Mouse (Mus musculus) MEL (cell line): ENCODE data around the gene Bad.

Source experiments
- CHD2 ChIP-seq: IDR thresholded peaks from 2 replicates; pipeline ENCODE4 v1.6.1; 2011; ENCODE audit warnings: low read length, improper control_type of control experiment
- CTCF ChIP-seq, 3 experiments: IDR thresholded peaks in 2 of 3; conservative IDR thresholded peaks in 1 of 3; 2 replicates each; pipeline ENCODE4 v1.5.1; 2011 to 2012; ENCODE audit warnings: low read length in 3 of 3, low read depth in 2 of 3, mild to moderate bottlenecking in 2 of 3, improper control_type of control experiment in 1 of 3, inconsistent platforms in 1 of 3, mixed read lengths in 1 of 3, moderate library complexity in 1 of 3; ENCODE audit not compliant: control insufficient read depth in 1 of 3, insufficient read depth in 1 of 3, poor library complexity in 1 of 3, severe bottlenecking in 1 of 3
- EP300 ChIP-seq, 2 experiments: IDR thresholded peaks; 2 replicates each; pipeline ENCODE4 v1.6.1; 2011; ENCODE audit warnings: improper control_type of control experiment in 2 of 2, low read length in 2 of 2, low read depth in 1 of 2, mild to moderate bottlenecking in 1 of 2
- GATA1 ChIP-seq: IDR thresholded peaks from 2 replicates; pipeline ENCODE4 v1.6.1; 2011; ENCODE audit warnings: low read depth, low read length, improper control_type of control experiment
- HCFC1 ChIP-seq: IDR thresholded peaks from 2 replicates; pipeline ENCODE4 v1.6.1; 2012; ENCODE audit warnings: low read depth, mild to moderate bottlenecking, inconsistent platforms, low read length, improper control_type of control experiment, moderate library complexity
- KAT2A ChIP-seq: conservative IDR thresholded peaks from 2 replicates; pipeline ENCODE4 v1.6.1; 2012; ENCODE audit warnings: low read depth, low read length, improper control_type of control experiment, inconsistent platforms
- MAX ChIP-seq: IDR thresholded peaks from 2 replicates; pipeline ENCODE4 v1.6.1; 2011; ENCODE audit warnings: low read length, improper control_type of control experiment
- MAZ ChIP-seq: IDR thresholded peaks from 2 replicates; pipeline ENCODE4 v1.6.1; 2012; ENCODE audit warnings: low read depth, mild to moderate bottlenecking, inconsistent platforms, low read length, improper control_type of control experiment
- MEF2A ChIP-seq: IDR thresholded peaks from 2 replicates; pipeline ENCODE4 v1.6.1; 2014; ENCODE audit warnings: low read depth, mild to moderate bottlenecking, inconsistent platforms, low read length, improper control_type of control experiment; ENCODE audit not compliant: poor library complexity, insufficient replicate concordance, severe bottlenecking; ENCODE audit errors: extremely low read depth
- MXI1 ChIP-seq: IDR thresholded peaks from 2 replicates; pipeline ENCODE4 v1.6.1; 2011; ENCODE audit warnings: mild to moderate bottlenecking, low read depth, low read length, improper control_type of control experiment
- POLR2A ChIP-seq, 2 experiments: IDR thresholded peaks; 2 replicates each; pipeline ENCODE4 v1.6.1; 2011 to 2012; ENCODE audit warnings: low read length in 2 of 2, mild to moderate bottlenecking in 2 of 2, control low read depth in 1 of 2, improper control_type of control experiment in 1 of 2, low read depth in 1 of 2, moderate library complexity in 1 of 2; ENCODE audit not compliant: control insufficient read depth in 1 of 2, insufficient read depth in 1 of 2, poor library complexity in 1 of 2
- POLR2AphosphoS2 ChIP-seq: IDR thresholded peaks from 2 replicates; pipeline ENCODE4 v1.6.1; 2011; ENCODE audit warnings: low read length, improper control_type of control experiment
- RCOR1 ChIP-seq: IDR thresholded peaks from 2 replicates; pipeline ENCODE4 v1.6.1; 2012; ENCODE audit warnings: low read depth, mild to moderate bottlenecking, inconsistent platforms, low read length, improper control_type of control experiment
- USF1 ChIP-seq: IDR thresholded peaks from 2 replicates; pipeline ENCODE4 v1.6.1; 2014; ENCODE audit warnings: low read depth, mild to moderate bottlenecking, inconsistent platforms, low read length, improper control_type of control experiment, moderate library complexity

- TF ChIP-seq POLR2A (IDR thresholded peaks at IDR 0.05; ENCODE audit: control insufficient read depth in 1 of 2, insufficient read depth in 1 of 2, low read depth in 1 of 2, low read length in 2 of 2, poor library complexity in 1 of 2): no peak
- no peak for TF ChIP-seq KAT2A
- TF ChIP-seq RCOR1: no peak
- TF ChIP-seq CTCF (IDR thresholded peaks at IDR 0.05 in 2 of 3, conservative IDR thresholded peaks at IDR 0.05 in 1 of 3; ENCODE audit: control insufficient read depth in 1 of 3, insufficient read depth in 1 of 3, low read depth in 2 of 3, low read length in 3 of 3, poor library complexity in 1 of 3, severe bottlenecking in 1 of 3): no peak
- TF ChIP-seq EP300 (IDR thresholded peaks at IDR 0.05; ENCODE audit: low read depth in 1 of 2, low read length in 2 of 2): no peak
- TF ChIP-seq POLR2AphosphoS2: no peak
- no peak for TF ChIP-seq MEF2A
- TF ChIP-seq CHD2: no peak
- TF ChIP-seq MAX: no peak
- no peak for TF ChIP-seq MXI1
- TF ChIP-seq USF1: no peak
- no peak for TF ChIP-seq HCFC1
- TF ChIP-seq GATA1: no peak
- TF ChIP-seq MAZ: no peak
Measured at GRCm38 (mm10) chr19:6933436-6934194, 8.0 kb upstream of the Bad start.
